8 mouse cellular contexts compared by ENCODE assay signal in genomic region chr7:112377314-112377713, GRCm38 (mm10). TPM values are rescaled to one million over a fixed set of nuclear protein-coding genes. Genes with fewer than 3 reads are reported as not detected.
A peak's percentile ranks its signal among the peaks of the same experiment; 100 is the strongest.
DNase-seq lines count a peak whose midpoint lies in the region; ATAC-seq and TF ChIP-seq lines count a peak whose summit lies in the region.

No protein-coding gene starts in this region.

- H3K4me1 ChIP-seq in heart, adult 2 months (ENCODE audit: control insufficient read depth, insufficient read depth, low read length) = peaks cover 2% of the 10 kb centered on the region; the same call in 1 of the 2 replicates
- H3K4me1 ChIP-seq in kidney, embryonic 14.5 days (ENCODE audit: control insufficient read depth, insufficient read depth, low read length) = 0 out of 2 replicates have a peak, but pooled peaks cover 6% of the 10 kb centered on the region
- peaks cover 17% of the 10 kb centered on the region for H3K4me1 ChIP-seq in liver, postnatal 0 days (ENCODE audit: insufficient read depth)

- TF ChIP-seq EP300 in heart, adult 2 months (IDR thresholded peaks at IDR 0.05; ENCODE audit: insufficient read depth, low read depth, low read length) = peak; percentile 51; the same call in 1 of the 2 replicates
- TF ChIP-seq EP300 in liver, postnatal 0 days (IDR thresholded peaks at IDR 0.05; ENCODE audit: low read depth) = no peak

- no peaks in the 10 kb centered on the region for H3K27me3 ChIP-seq in heart, adult 2 months (ENCODE audit: control insufficient read depth, insufficient read depth, low read length)
- H3K27me3 ChIP-seq in kidney, embryonic 14.5 days (ENCODE audit: control insufficient read depth, insufficient read depth, low read length) = no peaks in the 10 kb centered on the region
- H3K27me3 ChIP-seq in liver, postnatal 0 days (ENCODE audit: insufficient read depth, low read length) = no peaks in the 10 kb centered on the region

- no peak for TF ChIP-seq POLR2A in heart, adult 2 months (IDR thresholded peaks at IDR 0.05; ENCODE audit: insufficient read depth, low read depth, low read length)

- no peaks in the 10 kb centered on the region for H3K79me2 ChIP-seq in heart, adult 2 months (replicated peaks; ENCODE audit: control insufficient read depth, insufficient read depth, low read length)

- intact Hi-C loops in heart, adult 2 months (cut with DNase I) = loop anchor here (1.0 to 2.0 kb wide), 2 partner anchors 491 to 755 kb away; no protein-coding TSS in a partner anchor

- WGBS in heart, adult 2 months = 46% methylated on average over 8 of the region's 8 CpGs
- WGBS in kidney, embryonic 14.5 days = 39% methylated on average over 8 of the region's 8 CpGs
- 38% methylated on average over 8 of the region's 8 CpGs for WGBS in liver, postnatal 0 days (ENCODE audit: insufficient replicate concordance)

- peak; percentile 90 for TF ChIP-seq CTCF in heart, adult 2 months (IDR thresholded peaks at IDR 0.05)
- peak; percentile 81 for TF ChIP-seq CTCF in liver, postnatal 0 days (IDR thresholded peaks at IDR 0.05; ENCODE audit: low read depth)

- H3K9ac ChIP-seq in heart, adult 2 months (ENCODE audit: low read depth, low read length) = no peak overlapping the region
- no peak overlapping the region for H3K9ac ChIP-seq in kidney, embryonic 14.5 days (ENCODE audit: low read depth, low read length)
- no peak overlapping the region for H3K9ac ChIP-seq in liver, postnatal 0 days (replicated peaks)

- no peaks in the 10 kb centered on the region for H3K9me3 ChIP-seq in kidney, embryonic 14.5 days (ENCODE audit: control insufficient read depth, low read length)
- no peaks in the 10 kb centered on the region for H3K9me3 ChIP-seq in liver, postnatal 0 days (ENCODE audit: low read length)

- H3K4me3 ChIP-seq in heart, adult 2 months = no peak overlapping the region
- H3K4me3 ChIP-seq in kidney, embryonic 14.5 days (ENCODE audit: low read length) = no peak overlapping the region
- H3K4me3 ChIP-seq in liver, postnatal 0 days (ENCODE audit: low read depth, low read length) = no peak overlapping the region

- peak; percentile 23 for DNase-seq in CD4-positive helper T cell, adult 2 months (ENCODE audit: low read depth, low spot score)
- peak; percentile 88 for DNase-seq in adrenal gland, postnatal 10 days
- peak; percentile 92 for DNase-seq in embryo, embryonic 10.5 days (ENCODE audit: low spot score)
- peak; percentile 58 to 74 for DNase-seq in heart, adult 2 months
- peak; percentile 80 for DNase-seq in liver, postnatal 0 days
- DNase-seq in retina, adult 2 months (ENCODE audit: low read depth, low spot score) = peak; percentile 51
- DNase-seq in urinary bladder, postnatal 25 days (ENCODE audit: low spot score) = peak; percentile 86

- no peaks in the 10 kb centered on the region for H3K36me3 ChIP-seq in heart, adult 2 months (ENCODE audit: control insufficient read depth, insufficient read depth, low read length)
- no peaks in the 10 kb centered on the region for H3K36me3 ChIP-seq in kidney, embryonic 14.5 days (ENCODE audit: control insufficient read depth, insufficient read depth, low read length)
- no peaks in the 10 kb centered on the region for H3K36me3 ChIP-seq in liver, postnatal 0 days (replicated peaks; ENCODE audit: insufficient read depth, low read length)

- H3K27ac ChIP-seq in heart, adult 2 months = no peak overlapping the region
- H3K27ac ChIP-seq in kidney, embryonic 14.5 days (ENCODE audit: low read depth, low read length) = no peak overlapping the region
- H3K27ac ChIP-seq in liver, postnatal 0 days (ENCODE audit: low read depth) = no peak overlapping the region

- peak; percentile 17; the same call in 1 of the 2 replicates for ATAC-seq in kidney, embryonic 14.5 days (ENCODE audit: low FRiP score, low TSS enrichment)
- peak; percentile 44; the same call in 1 of the 2 replicates for ATAC-seq in liver, postnatal 0 days

- H3K4me2 ChIP-seq in kidney, embryonic 14.5 days (replicated peaks; ENCODE audit: low read depth, low read length) = no peak overlapping the region
- H3K4me2 ChIP-seq in liver, postnatal 0 days (ENCODE audit: low read depth, low read length) = no peak overlapping the region

RNA-seq across cellular contexts. Expression of gene Parva, which starts 50.0 kb away (rescaled TPM):
- total RNA-seq in adrenal gland, postnatal 10 days (2021) = 100 to 1,000 TPM in 1 of 2 experiments, 10 to 100 TPM in 1; 84.3 to 105 TPM
- total RNA-seq in heart, adult 2 months (2021) = 10 to 100 TPM; 44.3 to 45.5 TPM
- 30.7 and 43.5 TPM in 2 replicates for polyA plus RNA-seq in heart, adult 2 months (2012; rRNA removed)
- polyA plus RNA-seq in kidney, embryonic 14.5 days (2014; fragmentation: Nextera tagmentation; extraction: Ambion mirVana) = 53.4 and 92.8 TPM in 2 replicates
- polyA plus RNA-seq in liver, postnatal 0 days (2015; fragmentation: Nextera tagmentation; extraction: Ambion mirVana) = 8.0 and 8.6 TPM in 2 replicates

Comparison
In these comparisons a context has a peak if more than half of its experiments do, and no peak if none do; other contexts are left out.
1. DNase-seq: peak in every context shown above with its lines; median percentile 92 in embryo, embryonic 10.5 days; 88 in adrenal gland, postnatal 10 days; 86 in urinary bladder, postnatal 25 days; 80 in liver, postnatal 0 days; 66 in heart, adult 2 months; 51 in retina, adult 2 months; 23 in CD4-positive helper T cell, adult 2 months.